Mouse (Mus musculus) small intestine, adult 2 months (tissue): ENCODE data around the gene Gfpt1. TPM values are rescaled to one million over a fixed set of nuclear protein-coding genes. Genes with fewer than 3 reads are reported as not detected.

Experiments
- H3K27ac ChIP-seq: fragments of 200-500 bp; 2 replicates; pipeline ENCODE4 v1.5.1; 2012; ENCODE audit warnings: low read depth, low read length, control low read depth, inconsistent platforms; ENCODE audit not compliant: insufficient read depth
- H3K27me3 ChIP-seq: fragments of 200-500 bp; 2 replicates; pipeline ENCODE4 v1.6.1; 2012; ENCODE audit warnings: mild to moderate bottlenecking, moderate library complexity, low read length, inconsistent platforms; ENCODE audit not compliant: control insufficient read depth, insufficient read depth
- H3K36me3 ChIP-seq: fragments of 200-500 bp; 2 replicates; pipeline ENCODE4 v1.6.1; 2012; ENCODE audit warnings: mild to moderate bottlenecking, low read length, control low read depth, inconsistent platforms; ENCODE audit not compliant: control insufficient read depth, insufficient read depth
- H3K4me1 ChIP-seq: fragments of 200-500 bp; 2 replicates; pipeline ENCODE4 v1.6.1; 2012; ENCODE audit warnings: low read length, inconsistent platforms, mixed read lengths; ENCODE audit not compliant: control insufficient read depth, insufficient read depth, insufficient read length
- H3K4me3 ChIP-seq: fragments of 200-500 bp; 2 replicates; pipeline ENCODE4 v1.5.1; 2012; ENCODE audit warnings: low read depth, mild to moderate bottlenecking, control low read depth, inconsistent platforms, low read length, moderate library complexity
- CTCF ChIP-seq: fragments of 200-500 bp; IDR thresholded peaks from 2 replicates; pipeline ENCODE4 v1.5.1; 2012; ENCODE audit warnings: low read depth, mild to moderate bottlenecking, control low read depth, inconsistent platforms, low read length, moderate library complexity, mixed read lengths; ENCODE audit not compliant: insufficient replicate concordance, insufficient read length; ENCODE audit errors: extremely low read depth
- POLR2A ChIP-seq: fragments of 200-500 bp; IDR thresholded peaks from 2 replicates; pipeline ENCODE4 v1.6.1; 2012; ENCODE audit warnings: low read depth, mild to moderate bottlenecking, control low read depth, inconsistent platforms, low read length, moderate library complexity
- WGBS: fragments of 180-500 bp; shearing (Covaris S2); methylation state at CpG from one replicate; pipeline ENCODE4 v1.1.7; 2018; 5-methylcytosine and 5-hydroxymethylcytosine counted together
- polyA plus RNA-seq: library from polyadenylated mRNA; depleted of rRNA; stranded (reverse); fragments of >200 nt; gene quantifications from 2 replicates; pipeline ENCODE4 v1.2.3, GENCODE M21; 2012

Gfpt1 gene
- polyA plus RNA-seq, 1 experiment, result 16.0 TPM

- Histone ChIP-seq H3K36me3 (peaks cover 54% of the 10 kb centered on the region), H3K27me3 (no peaks in the 10 kb centered on the region), H3K4me1 (no peaks in the 10 kb centered on the region), H3K4me3 (no peak overlapping the region), H3K27ac (no peak overlapping the region)
- WGBS, result 91% methylated on average over 10 of the region's 10 CpGs
- TF ChIP-seq CTCF (no peak), POLR2A (no peak)
These were observed 9.3 kb downstream of the Gfpt1 start for GRCm38 (mm10) chr6:87051886-87052425.

- TF ChIP-seq POLR2A (no peak), CTCF (no peak)
- 91% methylated on average over 8 of the region's 8 CpGs for WGBS
- Histone ChIP-seq H3K4me3 (no peak overlapping the region), H3K4me1 (no peaks in the 10 kb centered on the region), H3K27me3 (no peaks in the 10 kb centered on the region), H3K27ac (no peak overlapping the region), H3K36me3 (peaks cover 69% of the 10 kb centered on the region)
These were observed 11.5 kb downstream of the Gfpt1 start for GRCm38 (mm10) chr6:87054193-87054592.

DNA sequence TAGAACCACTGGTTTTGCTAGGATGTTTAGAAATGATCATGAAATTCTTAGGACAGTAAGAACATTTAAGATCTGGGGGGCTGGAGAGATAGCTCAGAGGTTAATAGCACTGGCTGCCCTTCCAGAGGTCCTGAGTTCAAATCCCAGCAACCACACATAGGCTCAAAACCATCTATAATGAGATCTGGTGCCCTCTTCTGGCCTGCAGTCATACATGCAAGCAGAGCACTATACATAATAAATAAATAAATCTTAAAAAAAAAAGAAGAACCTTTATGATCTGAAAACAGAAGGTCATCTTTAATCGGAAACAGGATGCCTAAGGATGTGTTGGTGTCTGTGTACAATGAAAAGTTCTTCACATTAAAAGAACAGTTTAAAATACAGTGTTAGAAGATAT is 17.1 kb downstream of the Gfpt1 start:
- Histone ChIP-seq H3K36me3 (peaks cover 70% of the 10 kb centered on the region), H3K4me3 (no peak overlapping the region), H3K4me1 (no peaks in the 10 kb centered on the region), H3K27me3 (no peaks in the 10 kb centered on the region), H3K27ac (no peak overlapping the region)
- TF ChIP-seq CTCF (no peak), POLR2A (no peak)
- 89% methylated on average over 1 of the region's 1 CpGs for WGBS

DNA sequence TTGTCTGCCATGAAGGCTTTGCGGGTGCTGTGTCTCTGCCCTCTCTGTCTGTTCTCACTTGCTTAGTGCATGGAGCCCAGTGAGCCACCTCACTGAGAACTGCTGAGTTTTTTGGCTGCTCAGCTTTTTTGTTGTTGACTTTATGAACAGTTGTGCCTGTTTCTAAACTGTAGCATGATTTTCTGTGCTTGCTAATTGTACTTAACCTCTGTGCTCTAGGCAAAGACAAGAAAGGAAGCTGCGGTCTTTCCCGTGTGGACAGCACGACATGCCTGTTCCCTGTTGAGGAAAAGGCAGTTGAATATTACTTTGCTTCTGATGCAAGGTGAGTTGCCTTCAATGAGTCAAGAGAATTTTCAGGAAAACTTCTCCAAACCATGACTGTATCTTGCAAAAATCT is 20.9 kb downstream of the Gfpt1 start:
- Histone ChIP-seq H3K27ac (no peak overlapping the region), H3K36me3 (peaks cover 69% of the 10 kb centered on the region), H3K4me3 (no peak overlapping the region), H3K27me3 (no peaks in the 10 kb centered on the region), H3K4me1 (no peaks in the 10 kb centered on the region)
- WGBS, result 93% methylated on average over 4 of the region's 4 CpGs
- no peak for TF ChIP-seq CTCF
- TF ChIP-seq POLR2A, result no peak

DNA sequence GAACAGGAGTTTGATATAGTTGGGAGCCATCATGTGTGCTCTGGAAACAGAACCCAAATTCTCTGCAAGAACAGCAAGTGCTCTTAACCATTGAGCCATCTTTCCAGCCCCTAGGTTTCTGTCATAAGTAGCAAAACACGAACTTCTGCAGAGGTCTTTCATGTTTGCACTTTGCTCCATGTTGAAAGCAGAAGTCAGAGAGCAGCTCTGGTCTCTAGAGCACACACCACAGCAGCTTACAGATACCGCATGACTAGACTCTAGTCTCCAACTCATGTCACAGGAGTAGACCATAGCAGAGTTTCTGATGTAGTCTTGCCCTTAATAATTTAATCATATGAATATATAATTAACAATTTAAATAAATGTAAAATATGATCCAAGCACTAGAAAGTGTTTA is 25.6 kb downstream of the Gfpt1 start:
- peaks cover 13% of the 10 kb centered on the region; the same call in 1 of the 2 replicates for H3K4me1 ChIP-seq
- H3K4me3 ChIP-seq, result no peak overlapping the region
- no peak for TF ChIP-seq CTCF
- no peak for TF ChIP-seq POLR2A
- no peaks in the 10 kb centered on the region for H3K27me3 ChIP-seq
- 72% methylated on average over 2 of the region's 2 CpGs for WGBS
- peak overlapping the region; percentile 58; the same call in 1 of the 2 replicates for H3K27ac ChIP-seq
- H3K36me3 ChIP-seq, result peaks cover 69% of the 10 kb centered on the region

DNA sequence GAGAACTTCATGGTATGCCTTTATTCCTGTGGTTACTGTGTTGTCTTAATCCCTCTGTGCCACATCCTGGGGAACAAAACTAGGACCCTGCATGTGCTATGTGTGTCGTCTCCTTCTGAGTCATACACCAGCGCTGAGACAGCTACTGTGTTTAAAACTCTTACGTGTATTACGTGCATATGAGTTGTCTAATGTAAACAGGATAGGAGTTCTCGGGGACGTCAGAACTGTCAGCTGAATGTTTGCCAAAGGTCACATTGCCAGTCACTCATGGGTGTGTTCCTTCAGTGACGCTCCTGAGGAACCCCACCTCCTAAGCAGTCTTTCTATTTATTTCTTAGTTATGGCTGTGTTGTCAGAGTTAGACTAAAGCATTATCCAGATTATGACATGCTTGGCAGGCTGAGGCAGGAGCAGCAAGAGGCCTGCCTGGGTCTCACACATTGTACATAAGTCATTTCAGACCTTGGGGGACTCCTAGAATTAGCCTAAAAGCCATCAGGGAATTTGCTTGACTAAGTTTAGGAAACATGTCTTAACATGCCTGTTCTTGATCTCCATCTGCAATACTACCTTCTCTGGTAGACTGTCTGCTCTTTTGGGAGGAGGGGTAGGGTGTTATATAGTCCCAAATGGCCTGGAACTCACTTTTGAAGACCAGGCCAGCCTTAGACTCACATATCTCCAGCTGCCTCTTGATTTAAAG is 26.7 kb downstream of the Gfpt1 start:
- WGBS, result 23% methylated on average over 7 of the region's 7 CpGs
- no peaks in the 10 kb centered on the region for H3K27me3 ChIP-seq
- H3K4me1 ChIP-seq, result peaks cover 13% of the 10 kb centered on the region; the same call in 1 of the 2 replicates
- no peak overlapping the region for H3K4me3 ChIP-seq
- TF ChIP-seq POLR2A (no peak), CTCF (no peak)
- H3K27ac ChIP-seq, result peak overlapping the region; percentile 58
- H3K36me3 ChIP-seq, result peaks cover 71% of the 10 kb centered on the region

DNA sequence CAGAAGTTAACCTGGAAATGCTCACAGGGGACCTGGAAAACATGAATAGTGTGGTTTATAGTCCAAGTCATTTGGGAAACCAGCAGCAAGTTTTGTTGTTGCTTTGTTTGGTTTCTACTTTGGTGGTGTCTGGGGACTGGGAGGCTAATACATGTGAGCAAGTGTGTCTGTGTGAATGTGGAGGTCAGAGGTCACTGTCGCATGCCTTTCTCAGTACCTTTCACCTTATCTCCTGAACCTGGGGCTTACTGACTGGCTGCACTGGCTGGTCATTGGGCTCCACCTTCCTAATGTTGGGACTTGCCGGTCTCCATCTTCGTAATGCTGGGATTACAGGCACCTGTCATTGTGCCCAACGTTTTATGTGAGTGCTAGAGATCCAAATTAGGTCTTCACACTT is 28.0 kb downstream of the Gfpt1 start:
- Histone ChIP-seq H3K27me3 (no peaks in the 10 kb centered on the region), H3K4me3 (no peak overlapping the region), H3K27ac (no peak overlapping the region), H3K4me1 (peaks cover 13% of the 10 kb centered on the region; the same call in 1 of the 2 replicates), H3K36me3 (peaks cover 64% of the 10 kb centered on the region)
- TF ChIP-seq CTCF, result no peak
- TF ChIP-seq POLR2A, result no peak
- 82% methylated on average over 4 of the region's 4 CpGs for WGBS
